Mouse (Mus musculus) thymus, postnatal 4 days (tissue): Measurements from ENCODE around the gene Odf4.
"Not testable (repeated sequence)": the region's sequence is repeated elsewhere in the genome, so short reads cannot be mapped to it uniquely, and the experiment has no call there.

Experiments
- DNase-seq: peaks from one replicate; pipeline ENCODE4 v3.0.0; 2021

Gene Odf4

DNA sequence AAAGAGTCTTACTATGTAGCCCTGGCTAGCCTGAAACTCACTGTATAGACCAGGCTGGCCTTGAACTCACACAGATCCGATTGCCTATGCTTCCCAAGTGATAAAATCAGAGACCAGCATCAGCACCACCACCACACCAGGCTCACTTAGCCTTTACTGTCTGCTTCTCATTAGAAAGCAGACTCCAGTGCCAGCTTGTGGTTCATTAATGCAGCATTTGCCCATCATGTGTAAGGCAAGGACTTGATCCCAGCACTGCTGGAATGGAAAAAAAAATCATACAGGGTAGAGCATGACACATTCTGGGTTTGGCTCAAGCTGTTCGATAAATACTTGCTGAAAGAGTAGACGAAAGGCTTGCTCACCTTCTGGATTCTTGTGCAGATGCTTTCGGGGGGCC is 19.1 kb upstream of the Odf4 start:
- no peak for DNase-seq

DNA sequence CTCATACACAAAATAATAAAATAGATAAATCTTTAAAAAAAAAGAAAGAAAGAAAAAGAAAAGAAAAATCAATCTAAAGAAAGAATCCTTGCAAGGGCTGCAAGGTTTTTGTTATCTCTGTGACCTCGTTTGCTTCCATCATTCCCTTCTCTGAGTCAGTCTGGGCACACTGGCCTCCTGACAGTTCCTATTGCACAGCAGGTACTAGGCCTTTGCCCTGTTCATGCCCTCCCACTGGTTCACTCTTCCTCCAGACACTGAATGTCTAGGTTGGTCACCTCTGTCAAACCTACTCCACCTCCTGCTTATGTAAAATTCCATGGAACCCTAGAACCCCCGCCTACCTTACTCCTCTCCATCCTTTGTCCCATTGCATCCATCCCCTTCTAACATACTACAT is 18.4 kb upstream of the Odf4 start:
- no peak for DNase-seq

DNA sequence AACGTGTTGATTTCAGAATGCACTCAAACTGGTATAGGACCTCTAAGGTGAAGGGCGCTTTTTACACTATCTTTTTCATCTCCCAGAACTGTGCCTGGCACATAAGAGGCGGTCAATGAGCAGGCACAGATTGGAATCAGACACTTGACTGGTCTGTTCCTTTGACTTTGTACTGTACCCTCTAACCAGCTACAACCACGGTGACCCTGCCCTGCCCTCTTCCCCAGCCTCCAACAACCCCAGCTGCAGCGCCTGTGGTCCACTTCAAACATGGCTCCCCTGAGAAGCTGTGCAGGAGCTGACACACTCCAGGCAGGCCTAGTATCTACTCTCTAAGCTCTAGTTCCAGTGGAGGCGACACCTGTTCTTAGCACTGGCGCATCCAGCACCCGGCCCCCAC is 15.8 kb upstream of the Odf4 start:
- no peak for DNase-seq

DNA sequence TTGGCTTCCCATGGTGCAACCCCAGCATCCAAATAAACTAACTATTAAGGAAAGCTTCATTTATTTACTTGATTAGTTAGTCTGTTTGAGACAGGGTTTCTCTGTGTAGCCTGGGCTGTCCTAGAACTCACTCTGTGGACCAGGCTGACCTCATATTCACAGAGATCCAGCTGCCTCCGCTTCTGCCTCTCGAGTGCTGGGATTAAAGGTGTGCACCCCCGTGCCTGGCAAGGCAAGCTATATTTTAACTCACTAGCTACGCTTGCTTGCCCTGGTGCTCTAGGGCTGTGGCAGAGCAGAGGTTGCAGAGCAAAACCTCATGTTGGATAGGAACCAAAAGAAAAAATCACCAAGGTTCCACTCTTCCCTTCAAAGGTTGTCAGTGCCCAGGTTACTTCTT is 13.6 kb upstream of the Odf4 start:
- DNase-seq: no peak

DNA sequence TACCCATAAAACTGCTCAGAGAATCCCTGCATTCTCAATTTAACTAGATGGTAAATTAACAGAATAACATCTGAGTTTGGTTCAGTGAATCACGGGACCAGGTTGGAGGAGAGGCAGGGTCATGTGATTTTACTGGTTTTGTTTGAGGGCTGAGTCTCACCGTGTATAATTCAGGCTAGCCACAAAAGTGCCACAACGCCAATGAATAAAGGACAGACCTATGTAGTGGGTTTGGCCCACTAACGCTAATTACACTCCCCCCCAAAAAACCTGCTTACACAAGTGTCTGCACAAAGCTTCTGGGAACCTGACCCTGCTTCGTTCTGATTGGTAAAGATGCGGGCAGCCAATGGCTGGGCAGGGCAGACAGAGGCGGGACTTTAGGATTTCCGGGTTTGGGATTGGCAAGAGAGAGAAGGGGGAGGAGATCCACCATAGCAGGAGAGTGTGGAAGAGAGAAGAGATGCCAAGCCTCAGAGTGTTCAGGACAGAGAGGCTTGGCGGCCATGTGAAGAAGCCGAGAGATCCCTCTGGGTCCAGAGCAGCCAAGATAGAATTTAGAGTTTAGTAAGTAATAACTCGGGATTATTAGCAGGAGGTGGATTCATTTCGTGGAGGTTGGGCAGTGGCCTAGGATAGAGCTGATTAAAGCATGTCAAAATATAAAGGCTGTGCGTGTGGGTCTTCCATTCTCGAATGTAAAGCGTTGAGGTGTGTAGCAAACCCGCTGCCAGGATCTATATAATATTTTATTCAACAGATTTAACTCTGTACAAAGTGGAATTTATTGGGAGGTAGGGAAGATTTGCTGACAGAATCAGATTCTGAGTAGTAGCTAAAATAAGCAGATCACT is 12.8 kb upstream of the Odf4 start:
- DNase-seq: peak; percentile 80

DNA sequence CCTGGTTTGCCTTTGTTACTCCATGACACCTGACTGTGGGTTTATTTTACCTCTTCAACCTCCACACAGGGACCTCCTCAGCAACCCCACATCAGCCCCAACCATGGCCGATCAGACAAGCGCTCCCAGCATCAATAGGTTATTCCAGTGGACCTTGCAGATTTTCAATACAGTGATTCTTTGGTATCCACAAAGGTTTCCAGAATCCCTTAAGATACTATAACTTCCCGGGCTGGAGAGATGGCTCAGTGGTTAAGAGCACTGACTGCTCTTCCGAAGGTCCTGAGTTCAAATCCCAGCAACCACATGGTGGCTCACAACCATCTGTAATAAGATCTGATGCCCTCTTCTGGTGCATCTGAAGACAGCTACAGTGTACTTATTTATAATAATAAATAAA is 10.1 kb upstream of the Odf4 start:
- not testable (repeated sequence) for DNase-seq

DNA sequence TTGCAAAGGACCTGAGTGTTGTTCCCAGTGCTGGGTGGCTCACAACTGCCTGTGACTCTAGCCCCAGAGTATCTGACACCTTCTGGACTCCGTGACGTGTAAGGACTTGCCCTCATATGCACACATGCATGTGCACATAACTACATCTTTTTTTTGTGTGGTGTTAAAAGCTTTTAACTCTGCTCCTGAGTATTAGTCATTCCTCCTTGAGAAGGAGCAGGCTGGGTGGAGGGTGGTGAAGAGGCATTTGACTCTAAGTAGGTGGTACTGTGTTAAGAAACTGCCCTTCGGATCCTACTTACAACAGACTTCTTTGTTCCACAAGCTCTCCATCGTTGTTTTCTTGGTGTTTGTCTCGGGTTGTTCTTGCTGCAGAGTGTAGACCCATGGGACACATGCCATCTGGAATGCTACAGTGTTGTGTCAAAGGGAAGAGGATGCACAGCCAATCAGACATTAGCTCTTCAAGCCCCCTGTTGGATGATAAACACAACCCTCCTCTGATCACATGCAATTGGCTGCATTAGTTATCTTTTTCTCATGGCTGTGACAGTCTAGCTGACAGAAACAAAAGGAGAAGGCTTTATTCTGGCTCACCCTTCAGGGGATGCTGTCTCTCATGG is 7.1 kb upstream of the Odf4 start:
- no peak for DNase-seq

DNA sequence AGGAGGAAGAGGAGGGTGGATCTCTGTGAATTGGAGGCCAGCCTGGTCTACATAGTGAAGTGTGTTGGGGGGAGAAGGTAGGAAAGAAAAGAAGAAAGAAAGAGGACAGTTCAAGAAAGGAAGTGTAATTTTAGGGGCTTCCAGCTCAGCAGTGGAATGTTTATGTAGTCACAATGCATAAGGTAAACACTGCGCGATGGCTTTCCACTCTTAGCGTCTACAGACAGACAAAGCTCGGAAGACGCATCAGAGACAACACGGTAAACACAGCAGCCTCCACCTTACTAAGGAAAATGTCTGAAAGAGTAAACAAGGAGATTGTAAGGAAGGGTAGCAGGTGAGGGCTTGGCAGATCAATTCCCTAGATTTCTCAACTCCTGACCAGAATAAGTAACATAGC is 3.1 kb upstream of the Odf4 start:
- DNase-seq: no peak

DNA sequence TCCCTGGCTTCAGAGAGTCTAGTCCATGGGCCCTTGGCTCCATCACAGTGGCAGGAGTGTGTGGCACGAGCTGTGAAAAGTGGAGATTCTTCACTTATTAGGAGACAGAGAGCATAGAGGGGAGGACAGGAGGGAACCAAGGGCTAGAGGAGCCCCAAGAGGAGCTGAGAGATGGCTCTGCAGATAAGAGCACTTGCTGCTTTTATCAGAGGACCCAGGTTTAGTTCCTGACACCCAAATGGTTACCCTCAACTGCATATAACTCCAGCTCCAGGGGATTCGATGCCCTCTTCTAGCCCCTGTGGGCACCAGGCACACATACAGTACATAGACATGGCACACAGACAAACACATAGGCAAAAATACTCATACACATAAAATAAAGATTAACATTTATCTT is 2.1 kb downstream of the Odf4 start:
- no peak for DNase-seq

DNA sequence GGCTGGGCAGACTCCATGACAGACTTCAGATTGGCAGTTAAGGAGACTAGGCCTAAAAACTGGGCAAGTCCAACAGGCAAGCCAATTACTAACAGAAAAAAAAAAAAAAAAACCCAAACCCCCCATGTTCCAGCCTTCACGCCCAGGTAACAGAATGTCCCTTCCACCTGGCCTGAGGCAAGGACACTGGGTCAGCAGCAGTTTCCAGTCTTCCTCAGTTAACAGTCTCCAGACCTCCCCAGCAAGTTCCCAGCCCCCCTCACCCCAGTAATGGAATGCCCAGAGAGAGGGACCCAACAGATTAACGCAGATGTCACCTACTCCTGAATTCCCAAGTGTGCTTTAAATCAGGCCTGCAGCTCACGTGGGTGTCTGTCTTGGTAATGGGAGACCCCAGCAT is 3.7 kb downstream of the Odf4 start:
- no peak for DNase-seq

DNA sequence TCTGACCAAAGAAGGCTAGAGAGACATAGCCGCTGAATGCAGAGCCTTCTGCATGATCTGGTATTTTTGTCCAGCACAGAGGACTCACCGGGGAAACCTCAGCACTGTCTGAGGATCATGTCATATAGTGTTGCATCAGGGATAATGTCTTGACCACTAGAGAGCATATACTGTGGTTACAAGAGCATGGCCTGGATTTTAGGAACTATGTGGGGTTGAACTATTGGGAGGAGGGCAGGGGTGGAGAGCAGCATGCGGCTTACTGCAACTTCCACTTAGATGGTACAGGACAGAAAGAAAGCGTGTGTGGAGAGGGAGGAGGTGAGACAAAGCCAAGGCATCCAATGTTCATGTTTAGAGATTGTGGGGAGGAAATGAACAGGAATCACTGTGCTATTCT is 12.3 kb downstream of the Odf4 start:
- DNase-seq: no peak

DNA sequence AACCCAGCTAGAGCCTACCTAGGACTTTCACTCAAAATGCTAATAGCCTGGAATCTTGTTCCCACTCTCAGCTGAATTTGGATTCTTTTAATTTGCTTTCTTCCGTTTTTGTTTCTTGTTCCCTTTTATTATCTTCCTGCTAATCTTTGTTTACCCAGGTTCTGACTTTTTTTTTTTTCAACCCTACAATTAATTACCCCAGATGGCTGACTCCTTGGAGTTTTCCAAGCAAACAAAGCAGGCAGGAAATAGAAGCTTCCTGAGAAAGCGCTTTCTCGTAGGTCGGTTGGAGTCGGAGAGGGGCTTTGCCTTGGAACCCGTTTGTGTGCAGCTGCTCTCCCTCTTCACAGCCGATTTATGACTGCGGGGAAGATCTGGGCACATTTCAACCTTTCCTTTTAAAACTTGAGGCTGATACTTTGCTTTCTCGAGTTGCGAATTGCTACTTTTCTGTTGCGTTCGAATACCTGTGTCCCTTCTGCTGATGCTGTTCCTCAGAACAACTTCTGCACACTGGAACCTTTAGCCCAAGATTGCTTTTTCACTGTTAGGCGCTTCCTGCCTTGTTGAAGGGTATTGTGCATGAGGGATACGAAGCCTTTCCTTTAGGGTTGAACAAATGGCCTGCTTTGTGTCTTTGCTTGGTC is 15.2 kb downstream of the Odf4 start:
- DNase-seq: no peak

DNA sequence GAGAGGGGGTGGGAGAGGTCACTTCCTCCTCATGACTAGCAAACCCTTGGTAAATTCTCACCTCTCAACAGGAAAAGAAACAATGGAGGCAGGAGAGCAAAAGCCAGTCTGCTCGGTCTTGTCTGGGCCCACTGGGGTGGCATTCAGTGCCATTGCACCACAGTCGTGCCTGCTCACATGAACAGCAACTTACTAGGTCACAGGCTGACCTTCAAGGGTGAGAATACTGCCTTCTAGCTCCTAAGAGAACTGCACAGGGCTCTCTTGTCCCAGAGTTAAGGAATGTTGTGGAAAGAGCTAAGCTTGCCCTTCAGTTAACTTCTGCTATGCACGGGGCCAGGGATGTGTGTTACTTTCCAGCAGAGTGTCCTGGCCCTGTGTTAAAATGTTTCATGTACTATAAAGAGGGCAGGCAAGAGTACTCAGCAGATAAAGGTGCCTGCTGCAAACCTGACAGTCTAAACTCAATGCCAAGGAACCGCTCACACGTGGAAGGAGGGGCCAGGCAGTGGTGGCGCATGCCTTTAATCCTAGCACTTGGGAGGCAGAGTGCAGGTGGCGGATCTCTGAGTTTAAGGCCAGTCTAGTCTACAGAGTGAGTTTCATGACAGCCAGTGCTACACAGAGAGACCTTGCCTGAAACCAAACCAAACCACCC is 17.9 kb downstream of the Odf4 start:
- DNase-seq: no peak

DNA sequence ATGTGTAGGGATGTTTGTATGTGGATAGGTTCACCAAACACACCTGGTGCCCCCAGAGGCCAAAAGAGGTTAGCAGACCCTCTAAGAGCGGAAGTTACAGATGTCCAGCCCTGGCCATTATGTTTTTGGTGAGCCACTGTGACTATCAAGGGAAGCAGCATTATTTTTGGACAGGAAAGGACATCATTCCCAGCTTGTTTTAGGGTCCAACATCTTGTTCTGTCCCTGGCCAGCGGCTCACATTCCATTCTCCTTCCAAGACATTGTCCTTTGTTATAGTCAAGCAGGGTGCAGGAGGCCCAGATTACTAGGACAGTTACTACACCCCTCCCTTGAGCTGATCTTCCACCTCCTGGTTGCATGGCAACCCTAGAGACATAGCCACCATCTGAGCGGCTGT is 19.6 kb downstream of the Odf4 start:
- DNase-seq: no peak

DNA sequence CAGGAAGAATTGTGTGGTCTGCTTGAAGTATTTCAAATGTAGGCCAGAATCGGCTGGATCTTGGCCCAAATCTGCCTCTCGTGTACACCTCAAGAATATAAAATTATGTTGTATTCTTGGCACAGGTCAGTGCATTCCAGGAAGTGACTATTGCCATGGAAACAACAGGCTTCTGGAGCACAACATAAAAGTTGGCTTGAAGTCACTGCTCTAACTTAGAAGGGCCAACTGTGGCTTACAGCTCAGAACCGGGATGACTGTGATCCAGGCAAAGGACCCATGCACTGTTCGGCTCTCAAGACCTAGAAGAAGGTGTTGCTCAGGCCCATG is 20.5 kb downstream of the Odf4 start:
- DNase-seq: no peak

DNA sequence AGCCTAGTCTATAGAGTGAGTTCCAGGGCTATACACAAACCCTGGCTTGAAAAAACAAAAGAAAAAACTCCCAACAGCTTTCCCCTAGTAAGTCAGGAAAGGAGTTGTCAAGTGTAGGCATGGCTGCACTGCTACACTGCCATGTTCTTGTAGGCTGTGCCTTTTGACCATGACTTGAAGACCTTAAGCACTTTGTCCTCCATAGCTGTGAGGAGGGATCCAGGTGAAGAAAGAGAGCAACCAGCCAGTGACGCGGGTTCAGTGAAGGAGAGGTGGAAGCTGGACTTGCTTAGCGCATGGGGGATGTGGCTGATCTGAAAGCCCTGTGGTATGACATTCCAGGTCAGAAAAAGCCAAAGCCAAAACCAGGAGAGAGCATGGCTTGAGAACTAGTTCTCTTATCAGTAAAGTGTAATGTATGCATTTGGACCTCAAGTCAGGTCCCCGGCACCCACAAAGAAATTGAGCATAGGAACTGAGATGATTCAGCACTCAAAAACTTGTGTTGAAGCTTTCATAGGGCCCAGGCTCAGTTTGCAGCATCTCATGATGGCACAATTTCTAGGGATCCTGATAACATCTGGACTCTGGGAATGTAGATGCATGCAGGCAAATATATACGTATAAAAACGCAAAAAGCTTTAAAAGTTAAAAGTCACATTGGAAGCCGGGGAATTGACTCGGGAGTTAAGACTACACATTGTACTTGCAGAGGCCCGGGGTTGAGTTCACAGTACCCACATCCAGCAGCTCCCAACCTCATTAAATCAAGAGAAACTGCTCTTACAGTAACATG is 21.0 kb downstream of the Odf4 start:
- no peak for DNase-seq

DNA sequence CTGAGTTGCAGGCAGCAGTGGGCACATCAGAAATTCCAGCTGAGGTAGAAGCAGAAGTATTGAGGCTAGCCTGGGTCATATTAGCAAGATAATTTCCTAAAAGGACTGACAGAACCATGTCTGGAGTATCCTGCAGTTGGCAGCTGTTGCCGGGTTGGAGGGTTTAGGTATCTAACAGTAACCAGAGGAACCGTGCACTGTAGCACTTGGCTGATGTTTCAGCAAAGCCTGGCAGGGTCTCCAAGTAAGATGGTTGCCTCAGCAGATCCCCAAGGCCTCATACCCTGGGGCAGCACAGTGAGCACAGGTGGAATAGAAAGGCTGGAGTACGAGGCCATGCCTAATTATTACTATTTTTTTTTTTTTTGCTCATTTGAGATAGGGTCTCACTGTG is 21.7 kb downstream of the Odf4 start:
- no peak for DNase-seq

DNA sequence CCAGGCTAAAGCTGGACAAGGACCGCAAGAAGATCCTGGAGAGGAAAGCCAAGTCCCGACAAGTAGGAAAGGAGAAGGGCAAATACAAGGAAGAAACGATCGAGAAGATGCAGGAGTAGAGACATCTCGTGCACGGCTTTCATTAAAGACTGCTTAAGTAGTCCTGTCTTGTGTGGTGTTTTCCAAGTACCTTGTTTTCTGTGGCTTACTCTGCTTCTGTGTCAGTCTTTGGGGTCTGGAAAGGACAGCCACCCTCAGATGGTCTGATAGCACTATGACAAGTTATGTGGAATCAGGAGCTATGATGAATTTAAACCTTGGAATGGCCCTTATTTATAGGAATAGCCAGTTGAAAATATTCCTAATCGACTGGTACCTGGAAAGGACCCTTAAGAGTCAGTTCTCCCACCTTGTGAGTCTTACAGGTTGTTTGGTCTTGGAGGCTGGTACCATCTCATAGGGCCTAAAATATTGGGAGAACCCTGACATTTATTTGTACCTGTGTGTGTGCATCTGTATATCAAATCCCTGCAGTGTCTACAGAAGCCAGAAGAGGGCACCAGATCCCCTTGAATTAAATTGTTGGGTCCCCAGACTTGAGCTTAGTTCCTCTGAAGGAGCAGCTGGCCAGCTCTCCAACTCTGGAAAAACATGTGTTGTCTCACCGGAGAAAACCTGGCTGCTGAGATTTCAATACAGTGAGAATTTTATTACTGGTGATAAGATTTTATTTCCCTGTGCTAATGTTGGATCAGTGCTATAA is 22.3 kb downstream of the Odf4 start:
- peak; percentile 81 for DNase-seq

DNA sequence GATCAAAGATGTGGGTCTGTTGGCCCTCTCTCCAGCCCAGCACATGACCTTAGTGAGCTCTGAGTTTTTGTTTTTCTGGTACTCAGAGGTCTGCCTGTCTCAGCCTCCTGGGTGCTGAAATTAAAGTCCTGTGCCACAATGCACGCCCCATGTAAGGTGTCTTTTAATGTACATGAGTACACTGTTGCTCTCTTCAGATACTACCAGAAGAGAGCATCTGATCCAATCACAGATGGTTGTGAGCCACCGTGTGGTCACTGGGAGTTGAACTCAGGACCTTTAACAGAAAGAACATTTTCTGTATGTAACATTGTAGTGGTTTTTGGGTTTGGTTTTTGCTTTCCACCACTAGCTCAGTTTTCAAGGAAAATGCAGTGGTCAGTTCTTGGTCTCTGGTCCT is 23.1 kb downstream of the Odf4 start:
- DNase-seq: no peak

DNA sequence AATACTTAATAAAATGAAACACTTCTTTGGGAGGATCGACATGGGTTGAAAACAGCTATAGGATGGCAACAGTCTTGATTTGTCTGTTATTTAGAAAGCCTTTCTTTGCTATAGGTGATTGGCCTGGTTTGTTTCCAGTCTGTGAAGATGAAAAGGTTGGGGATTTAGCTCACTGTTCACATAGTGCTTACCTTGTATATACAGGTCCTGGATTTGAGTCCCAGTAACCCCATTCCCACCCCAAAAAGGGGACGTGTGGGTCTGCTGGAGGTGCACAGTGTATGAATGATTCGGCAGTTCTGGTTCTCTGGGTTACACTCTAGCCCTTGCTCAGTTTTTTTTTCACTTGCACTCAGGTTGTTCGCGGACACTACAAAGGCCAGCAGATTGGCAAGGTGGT is 24.1 kb downstream of the Odf4 start:
- no peak for DNase-seq

DNA sequence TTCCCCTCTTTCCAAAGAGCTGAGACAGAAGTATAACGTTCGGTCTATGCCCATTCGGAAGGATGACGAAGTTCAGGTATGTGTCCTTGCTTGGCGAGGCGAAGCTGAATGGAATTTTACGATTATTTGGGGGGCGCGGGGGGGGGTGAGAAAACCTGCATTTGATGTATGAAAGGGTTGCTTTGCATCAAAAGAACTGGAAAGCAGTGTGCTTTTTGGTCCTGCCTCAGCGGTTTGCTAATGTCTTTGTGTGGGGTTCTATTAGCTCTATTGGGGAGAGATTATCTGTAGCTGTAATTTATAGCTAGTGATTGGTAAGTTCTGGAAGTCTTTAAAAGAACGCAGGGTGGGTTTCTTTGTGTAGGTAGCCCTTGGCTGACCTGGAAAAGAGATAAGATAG is 24.5 kb downstream of the Odf4 start:
- no peak for DNase-seq

DNA sequence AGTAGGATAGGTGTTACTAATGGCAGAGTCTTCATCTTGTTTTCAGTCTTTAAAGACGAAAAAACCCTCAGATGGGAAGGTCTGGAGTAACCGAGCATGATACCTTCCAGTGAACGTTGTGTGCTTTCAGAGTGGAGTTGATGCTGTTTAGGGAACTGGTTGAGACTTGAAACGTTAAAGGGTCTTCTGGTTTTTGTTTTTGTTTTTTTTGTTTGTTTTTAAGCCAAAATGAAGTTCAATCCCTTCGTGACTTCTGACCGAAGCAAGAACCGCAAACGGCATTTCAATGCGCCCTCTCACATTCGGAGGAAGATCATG is 24.9 kb downstream of the Odf4 start:
- DNase-seq: no peak
